Mouse (Mus musculus) heart, embryonic 14.5 days (tissue): ENCODE results near the gene Ripor3. TPM values are rescaled to one million over a fixed set of nuclear protein-coding genes. Genes with fewer than 3 reads are reported as not detected.

Source experiments
- ATAC-seq: fragments of 200-750 bp; cut with Nextera tagmentation; 2 replicates; pipeline ENCODE4 v1.8.0; 2017; ENCODE audit warnings: low read depth, moderate TSS enrichment; ENCODE audit not compliant: insufficient number of reproducible peaks, insufficient read depth, low FRiP score
- H3K27ac ChIP-seq, 2 experiments: fragments of 200-500 bp in 1 of 2; fragments of 300-500 bp in 1 of 2; sonication (generic) in 1 of 2; replicated peaks in 1 of 2; 2 replicates each; pipeline ENCODE4 v1.5.1; 2012 to 2014; ENCODE audit warnings: low read depth in 2 of 2, low read length in 2 of 2, control low read depth in 1 of 2, mild to moderate bottlenecking in 1 of 2, mixed read lengths in 1 of 2; ENCODE audit not compliant: control insufficient read depth in 1 of 2, insufficient read depth in 1 of 2
- H3K27me3 ChIP-seq: fragments of 300-500 bp; sonication (generic); 2 replicates; pipeline ENCODE4 v1.6.1; 2014; ENCODE audit warnings: mild to moderate bottlenecking, low read length, control low read depth; ENCODE audit not compliant: control insufficient read depth, insufficient read depth
- H3K36me3 ChIP-seq: fragments of 300-500 bp; sonication (generic); 2 replicates; pipeline ENCODE4 v1.6.1; 2014; ENCODE audit warnings: mild to moderate bottlenecking, control low read depth, low read length, mixed read lengths; ENCODE audit not compliant: control insufficient read depth, insufficient read depth
- H3K4me1 ChIP-seq, 2 experiments: fragments of 200-500 bp in 1 of 2; fragments of 300-500 bp in 1 of 2; sonication (generic) in 1 of 2; 2 replicates each; pipeline ENCODE4 v1.6.1; 2012 to 2014; ENCODE audit warnings: low read length in 2 of 2, control low read depth in 1 of 2, mixed read lengths in 1 of 2; ENCODE audit not compliant: control insufficient read depth in 2 of 2, insufficient read depth in 2 of 2
- H3K4me2 ChIP-seq: fragments of 300-500 bp; sonication (generic); 2 replicates; pipeline ENCODE4 v1.6.1; 2014; ENCODE audit warnings: mild to moderate bottlenecking, low read length
- H3K4me3 ChIP-seq, 2 experiments: fragments of 200-500 bp in 1 of 2; fragments of 300-500 bp in 1 of 2; sonication (generic) in 1 of 2; 2 replicates each; pipeline ENCODE4 v1.5.1; 2012 to 2014; ENCODE audit warnings: low read length in 2 of 2, mild to moderate bottlenecking in 2 of 2, control low read depth in 1 of 2, low read depth in 1 of 2, moderate library complexity in 1 of 2; ENCODE audit not compliant: control insufficient read depth in 1 of 2, insufficient read depth in 1 of 2
- H3K9ac ChIP-seq: fragments of 300-500 bp; sonication (generic); 2 replicates; pipeline ENCODE4 v1.6.1; 2014; ENCODE audit warnings: mild to moderate bottlenecking, low read length
- H3K9me3 ChIP-seq: fragments of 300-500 bp; sonication (generic); 2 replicates; pipeline ENCODE4 v1.6.1; 2016; ENCODE audit warnings: low read length, control low read depth; ENCODE audit not compliant: control insufficient read depth
- WGBS: fragments of 180-500 bp; shearing (Covaris S2); extraction: QIAGEN DNeasy Blood & Tissue Kit; methylation state at CpG from one replicate; pipeline ENCODE4 v1.1.7; 2014; 5-methylcytosine and 5-hydroxymethylcytosine counted together
- polyA plus RNA-seq: library from polyadenylated mRNA; unstranded; fragments of >200 nt; fragmentation: Nextera tagmentation; extraction: Ambion mirVana; gene quantifications from 2 replicates; pipeline ENCODE4 v1.2.1, GENCODE M21; 2014

Gene Ripor3
- polyA plus RNA-seq, 1 experiment from 2014 or later = 1.00 TPM

DNA sequence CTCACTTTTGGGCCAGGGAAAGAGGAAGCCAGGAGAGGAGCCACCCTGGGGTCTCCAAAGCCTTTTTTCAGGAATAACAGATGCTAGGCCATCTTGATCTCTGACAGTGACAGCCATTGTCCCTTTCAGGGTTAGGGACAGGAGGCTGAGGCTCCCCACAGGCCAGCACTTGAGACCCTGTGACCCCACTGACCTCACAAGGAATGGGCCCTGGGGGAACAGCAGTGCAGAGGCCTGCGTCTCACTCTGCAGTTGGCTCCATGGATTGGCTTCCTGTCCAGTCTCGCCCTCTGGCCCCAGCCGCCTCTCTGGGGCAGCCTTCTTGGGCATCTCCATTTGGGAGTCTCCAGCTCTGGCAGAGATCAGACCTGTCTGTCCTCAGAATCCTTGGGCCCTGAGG is 2.3 kb downstream of the Ripor3 start:
- H3K9me3 ChIP-seq = no peaks in the 10 kb centered on the region
- H3K4me2 ChIP-seq = no peak overlapping the region
- no peaks in the 10 kb centered on the region for H3K27me3 ChIP-seq
- H3K27ac ChIP-seq = no peak overlapping the region
- ATAC-seq = no peak
- no peak overlapping the region for H3K4me3 ChIP-seq
- no peak overlapping the region for H3K9ac ChIP-seq
- 89% methylated on average over 3 of the region's 3 CpGs for WGBS
- H3K36me3 ChIP-seq = no peaks in the 10 kb centered on the region
- peaks cover 14 to 15% of the 10 kb centered on the region in 2 experiments for H3K4me1 ChIP-seq

DNA sequence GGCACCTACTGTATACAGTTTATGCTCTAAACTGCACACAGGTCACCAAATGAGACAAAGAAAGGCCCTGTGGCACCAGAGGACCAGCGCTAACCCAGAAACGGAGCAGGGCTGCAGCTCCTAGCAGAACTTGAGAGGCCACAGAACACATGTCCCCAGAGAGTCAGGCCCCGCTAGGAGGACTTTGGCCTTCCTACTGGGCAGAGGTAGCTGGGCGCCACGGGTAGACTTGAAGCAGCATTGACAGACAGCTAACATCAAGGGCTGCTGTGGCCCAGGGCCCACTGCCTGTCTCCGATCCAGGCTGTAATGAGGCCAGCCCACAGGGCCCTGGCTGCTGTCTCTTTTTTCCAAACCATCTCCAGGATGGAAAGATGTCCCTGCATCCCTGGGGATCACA is 3.9 kb downstream of the Ripor3 start:
- Histone ChIP-seq H3K4me3 (no peak overlapping the region), H3K9ac (no peak overlapping the region), H3K4me1 (peaks cover 14 to 15% of the 10 kb centered on the region in 2 experiments), H3K36me3 (no peaks in the 10 kb centered on the region), H3K27ac (no peak overlapping the region), H3K9me3 (no peaks in the 10 kb centered on the region), H3K27me3 (no peaks in the 10 kb centered on the region), H3K4me2 (no peak overlapping the region)
- 76% methylated on average over 6 of the region's 6 CpGs for WGBS
- ATAC-seq = no peak

DNA sequence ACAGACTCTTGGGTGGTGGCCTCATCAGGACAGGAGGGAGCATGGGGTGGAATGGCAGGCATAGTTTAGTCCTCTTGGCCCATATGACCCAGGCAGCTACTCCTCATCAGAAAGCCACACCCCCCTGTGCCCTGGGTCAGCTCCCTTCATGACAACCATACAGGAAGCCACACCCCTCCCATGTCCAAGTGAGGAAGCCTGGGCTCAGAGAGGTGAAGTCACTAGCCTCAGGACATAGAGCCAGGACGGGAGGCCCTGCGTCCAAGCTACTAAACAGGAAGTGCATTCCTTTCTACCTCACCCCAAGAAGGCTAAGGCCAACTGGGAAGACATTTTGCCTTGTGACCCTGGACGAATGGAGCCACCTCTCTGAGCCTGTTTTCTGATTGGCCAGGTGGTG is 4.8 kb downstream of the Ripor3 start:
- Histone ChIP-seq H3K9ac (no peak overlapping the region), H3K4me3 (no peak overlapping the region), H3K36me3 (no peaks in the 10 kb centered on the region), H3K9me3 (peaks cover under 1% of the 10 kb centered on the region; the same call in 1 of the 2 replicates), H3K27ac (no peak overlapping the region), H3K27me3 (no peaks in the 10 kb centered on the region), H3K4me2 (no peak overlapping the region), H3K4me1 (peaks cover 12 to 13% of the 10 kb centered on the region in 2 experiments)
- ATAC-seq = no peak
- WGBS = 30% methylated on average over 3 of the region's 3 CpGs

DNA sequence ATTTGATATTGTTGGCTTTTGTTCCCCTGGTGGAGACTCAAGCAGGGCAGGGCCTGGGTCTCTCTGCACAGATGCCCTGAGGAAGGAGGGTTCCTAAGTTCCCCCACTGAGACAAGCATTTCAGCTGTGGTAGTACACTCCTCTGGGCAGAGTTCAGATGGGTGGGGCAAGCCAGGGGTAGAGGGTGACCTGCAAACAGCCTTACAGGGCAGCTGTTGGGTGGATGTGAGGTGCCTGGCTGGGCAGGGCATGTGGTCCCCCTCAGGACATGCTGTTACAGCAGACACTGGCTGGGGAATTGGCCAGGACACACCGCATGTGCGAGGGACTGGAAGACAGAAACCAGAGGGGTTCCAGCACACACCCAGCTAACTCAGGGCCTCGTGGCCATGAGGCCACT is 5.4 kb downstream of the Ripor3 start:
- no peak overlapping the region for H3K9ac ChIP-seq
- H3K4me3 ChIP-seq = no peak overlapping the region
- no peaks in the 10 kb centered on the region for H3K27me3 ChIP-seq
- WGBS = 89% methylated on average over 3 of the region's 3 CpGs
- H3K27ac ChIP-seq = no peak overlapping the region
- H3K9me3 ChIP-seq = peaks cover 6% of the 10 kb centered on the region; the same call in 1 of the 2 replicates
- no peak overlapping the region for H3K4me2 ChIP-seq
- ATAC-seq = no peak
- no peaks in the 10 kb centered on the region for H3K36me3 ChIP-seq
- peaks cover 6 to 8% of the 10 kb centered on the region in 2 experiments; a peak in 2 of 4 replicates for H3K4me1 ChIP-seq

DNA sequence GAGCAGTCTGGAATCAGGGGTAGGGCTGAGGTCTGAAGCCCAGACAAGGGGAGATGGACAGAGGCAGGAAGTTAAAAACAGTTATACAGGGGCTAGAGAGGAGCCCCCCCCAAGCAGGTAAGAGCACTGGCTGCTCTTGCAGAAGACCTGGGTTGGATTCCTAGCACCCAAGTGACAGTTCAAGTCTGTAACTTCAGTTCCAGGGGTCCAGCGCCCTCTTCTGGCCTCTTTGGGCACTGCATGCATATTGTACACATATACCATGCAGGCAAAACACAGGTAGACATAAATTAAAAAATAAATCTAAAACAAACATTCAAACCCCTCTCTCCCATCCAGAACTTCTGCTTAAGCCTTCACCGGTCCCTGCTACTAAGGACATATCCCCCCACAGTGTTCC is 6.0 kb downstream of the Ripor3 start:
- Histone ChIP-seq H3K9ac (no peak overlapping the region), H3K27ac (no peak overlapping the region), H3K4me1 (peaks cover 6 to 8% of the 10 kb centered on the region in 2 experiments; a peak in 2 of 4 replicates), H3K4me3 (no peak overlapping the region), H3K27me3 (no peaks in the 10 kb centered on the region), H3K36me3 (no peaks in the 10 kb centered on the region), H3K9me3 (peaks cover 6% of the 10 kb centered on the region; the same call in 1 of the 2 replicates), H3K4me2 (no peak overlapping the region)
- 60% methylated on average over 2 of the region's 2 CpGs for WGBS
- ATAC-seq = no peak

DNA sequence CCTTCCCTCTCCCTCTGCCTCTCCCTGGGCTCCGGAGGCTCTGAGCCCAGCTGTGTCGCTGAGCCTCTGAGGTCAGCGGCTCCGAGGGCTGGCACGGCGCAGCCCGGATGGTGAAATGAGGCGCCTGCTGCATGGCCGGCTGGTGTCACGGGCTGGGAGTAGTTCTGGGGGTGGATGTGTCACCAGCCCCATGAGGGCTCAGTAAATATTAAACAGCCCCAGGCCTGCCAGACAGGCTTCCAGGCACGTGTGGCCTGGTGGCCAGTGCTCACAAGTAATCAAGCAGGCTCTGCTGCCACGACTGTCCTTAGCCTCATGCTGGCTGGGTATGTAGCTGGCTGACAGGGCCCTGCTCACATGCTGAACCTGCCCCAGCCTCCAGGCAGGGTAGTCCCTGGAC is 7.0 kb downstream of the Ripor3 start:
- Histone ChIP-seq H3K4me3 (no peak overlapping the region), H3K27ac (no peak overlapping the region), H3K9ac (no peak overlapping the region), H3K4me1 (peaks cover 6 to 8% of the 10 kb centered on the region in 2 experiments; a peak in 2 of 4 replicates), H3K27me3 (no peaks in the 10 kb centered on the region), H3K4me2 (no peak overlapping the region), H3K9me3 (peaks cover 6% of the 10 kb centered on the region; the same call in 1 of the 2 replicates), H3K36me3 (no peaks in the 10 kb centered on the region)
- no peak for ATAC-seq
- WGBS = 68% methylated on average over 11 of the region's 12 CpGs

DNA sequence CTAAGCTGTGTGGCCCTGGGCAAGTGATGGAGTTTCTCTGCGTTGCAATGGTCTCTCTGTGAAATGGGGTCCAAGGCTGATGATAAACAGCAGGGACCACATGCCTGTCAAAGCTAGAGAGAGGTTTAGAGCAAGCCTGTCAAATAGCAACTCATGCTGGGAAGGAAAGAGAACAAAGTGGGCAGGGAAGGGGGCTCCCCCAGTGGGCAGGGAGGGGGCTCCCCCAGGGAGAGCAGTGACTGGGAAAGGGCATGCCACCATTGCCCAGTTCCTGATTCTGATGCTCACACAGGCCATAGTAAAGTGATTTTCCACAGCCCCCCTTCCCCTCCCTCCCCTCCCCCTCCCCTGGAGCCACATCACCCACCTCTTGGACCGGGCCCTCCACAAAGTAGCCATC is 7.5 kb downstream of the Ripor3 start:
- H3K4me1 ChIP-seq = peaks cover 7 to 9% of the 10 kb centered on the region in 2 experiments; a peak in 3 of 4 replicates

DNA sequence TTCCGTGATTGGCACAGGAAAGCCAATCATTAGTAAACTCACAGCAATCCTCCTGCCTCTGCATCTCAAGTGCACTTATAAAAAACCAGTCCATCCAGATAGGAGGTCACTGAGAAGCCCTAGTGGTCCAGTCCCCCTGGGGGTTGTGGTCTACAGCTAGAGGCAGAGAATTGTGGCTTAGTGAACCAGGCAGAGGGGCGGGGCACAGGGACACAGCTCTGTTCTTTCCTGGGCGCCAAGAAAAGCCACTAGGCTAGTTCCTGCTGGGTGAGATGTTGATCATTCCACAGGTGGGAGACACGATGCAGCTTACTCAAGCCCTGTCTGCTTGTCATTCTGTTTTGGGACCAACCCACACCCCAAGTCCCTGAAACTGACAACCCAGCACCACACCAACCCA is 8.2 kb downstream of the Ripor3 start:
- no peaks in the 10 kb centered on the region for H3K36me3 ChIP-seq
- ATAC-seq = no peak
- WGBS = 60% methylated on average over 4 of the region's 4 CpGs
- no peak overlapping the region for H3K4me3 ChIP-seq
- peaks cover 14% of the 10 kb centered on the region in 2 experiments for H3K4me1 ChIP-seq
- H3K27ac ChIP-seq = no peak overlapping the region
- no peak overlapping the region for H3K9ac ChIP-seq
- H3K27me3 ChIP-seq = no peaks in the 10 kb centered on the region
- H3K9me3 ChIP-seq = peaks cover 6% of the 10 kb centered on the region; the same call in 1 of the 2 replicates
- H3K4me2 ChIP-seq = no peak overlapping the region

More for the DNA sequence above, 7.5 kb downstream of the Ripor3 start:
- no peak overlapping the region for H3K4me3 ChIP-seq
- H3K36me3 ChIP-seq = no peaks in the 10 kb centered on the region
- H3K27ac ChIP-seq = no peak overlapping the region
- no peak overlapping the region for H3K9ac ChIP-seq
- no peak overlapping the region for H3K4me2 ChIP-seq
- peaks cover 6% of the 10 kb centered on the region; the same call in 1 of the 2 replicates for H3K9me3 ChIP-seq
- no peak for ATAC-seq
- H3K27me3 ChIP-seq = no peaks in the 10 kb centered on the region
- WGBS = 62% methylated on average over 2 of the region's 2 CpGs
